12 mouse cellular contexts compared by ENCODE assay signal in the genomic region with DNA sequence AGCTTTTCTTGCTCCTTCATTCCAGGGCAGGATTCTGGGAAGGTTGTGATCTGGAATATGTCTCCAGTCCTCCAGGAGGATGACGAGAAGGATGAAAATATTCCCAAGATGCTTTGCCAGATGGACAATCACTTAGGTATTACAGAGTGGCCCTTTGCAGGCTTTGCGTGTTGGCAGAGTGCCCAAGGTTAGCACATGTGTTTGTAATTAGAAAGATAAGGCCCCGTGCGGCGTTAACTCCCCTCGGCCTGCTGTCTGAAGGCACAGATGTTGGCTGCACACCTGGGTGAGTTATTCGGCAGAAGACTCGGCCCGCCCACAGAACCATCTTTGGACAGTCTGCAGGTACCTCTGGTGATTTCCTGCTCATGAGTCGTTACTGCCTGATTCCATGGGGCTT. TPM values are rescaled to one million over a fixed set of nuclear protein-coding genes. Genes with fewer than 3 reads are reported as not detected.
A peak's percentile ranks its signal among the peaks of the same experiment; 100 is the strongest.
DNase-seq lines count a peak whose midpoint lies in the region; ATAC-seq and TF ChIP-seq lines count a peak whose summit lies in the region.
"Had no signal": no experiment of that assay in that cellular context is flagged by ENCODE, and none has a peak within 500 bp of the region (broad histone marks: within the 10 kb centered on the region; RNA-seq: fewer than 3 reads in every experiment).

No protein-coding gene starts in this region.

- peaks cover 24% of the 10 kb centered on the region; the same call in 1 of the 2 replicates for H3K36me3 ChIP-seq in hindbrain, postnatal 0 days (ENCODE audit: insufficient read depth, low read length)
- peaks cover 45% of the 10 kb centered on the region for H3K36me3 ChIP-seq in hindbrain, embryonic 13.5 days
- peaks cover 75% of the 10 kb centered on the region for H3K36me3 ChIP-seq in G1E (replicated peaks)
- H3K36me3 ChIP-seq in liver, embryonic 16.5 days (ENCODE audit: control insufficient read depth, insufficient read depth), result peaks cover 13% of the 10 kb centered on the region
- peaks cover 75% of the 10 kb centered on the region for H3K36me3 ChIP-seq in forebrain, embryonic 10.5 days (replicated peaks)

- WGBS in hindbrain, postnatal 0 days, result 71% methylated on average over 10 of the region's 10 CpGs
- 76% methylated on average over 10 of the region's 10 CpGs for WGBS in hindbrain, embryonic 13.5 days
- WGBS in liver, embryonic 16.5 days (ENCODE audit: insufficient replicate concordance), result 45% methylated on average over 10 of the region's 10 CpGs
- WGBS in forebrain, embryonic 10.5 days, result 91% methylated on average over 10 of the region's 10 CpGs

- no peak overlapping the region for H3K4me2 ChIP-seq in hindbrain, postnatal 0 days (ENCODE audit: low read depth, low read length)
- no peak overlapping the region for H3K4me2 ChIP-seq in hindbrain, embryonic 13.5 days
- H3K4me2 ChIP-seq in liver, embryonic 16.5 days (ENCODE audit: low read depth, low read length), result no peak overlapping the region
- H3K4me2 ChIP-seq: hindbrain, embryonic 12.5 days; midbrain, embryonic 12.5 days had no signal

- H3K9ac ChIP-seq in hindbrain, postnatal 0 days (replicated peaks; ENCODE audit: low read length), result no peak overlapping the region
- H3K9ac ChIP-seq in hindbrain, embryonic 13.5 days, result no peak overlapping the region
- H3K9ac ChIP-seq in liver, embryonic 16.5 days (ENCODE audit: low read depth, low read length), result no peak overlapping the region
- H3K9ac ChIP-seq: hindbrain, embryonic 12.5 days; midbrain, embryonic 12.5 days had no signal

- no peaks in the 10 kb centered on the region for H3K9me3 ChIP-seq in hindbrain, postnatal 0 days (ENCODE audit: low read length)
- H3K9me3 ChIP-seq in hindbrain, embryonic 13.5 days, result no peaks in the 10 kb centered on the region
- H3K9me3 ChIP-seq in G1E (replicated peaks), result no peaks in the 10 kb centered on the region
- H3K9me3 ChIP-seq in liver, embryonic 16.5 days (replicated peaks; ENCODE audit: control insufficient read depth, low read length), result no peaks in the 10 kb centered on the region
- no peaks in the 10 kb centered on the region for H3K9me3 ChIP-seq in forebrain, embryonic 10.5 days
- H3K9me3 ChIP-seq: hindbrain, embryonic 12.5 days; midbrain, embryonic 12.5 days had no signal

- H3K27ac ChIP-seq in hindbrain, postnatal 0 days, result no peak overlapping the region
- H3K27ac ChIP-seq in hindbrain, embryonic 13.5 days, result no peak overlapping the region
- H3K27ac ChIP-seq in liver, embryonic 16.5 days (ENCODE audit: low read length), result no peak overlapping the region
- H3K27ac ChIP-seq in forebrain, embryonic 10.5 days, result no peak overlapping the region
- H3K27ac ChIP-seq: hindbrain, embryonic 12.5 days; midbrain, embryonic 12.5 days had no signal

- ATAC-seq in hindbrain, postnatal 0 days, result no peak
- ATAC-seq in hindbrain, embryonic 13.5 days (ENCODE audit: low FRiP score), result no peak
- 0 out of 2 replicates have a peak, but pooled peaks have one; percentile 15 for ATAC-seq in G1E (ENCODE audit: extremely low read depth, insufficient number of reproducible peaks, low FRiP score, poor library complexity, severe bottlenecking)
- peak; percentile 90 for ATAC-seq in erythroblast, adult 5-6 weeks (replicated peaks; ENCODE audit: low FRiP score, poor library complexity, severe bottlenecking)
- peak; percentile 72 for ATAC-seq in liver, embryonic 16.5 days (ENCODE audit: low read depth)

- no peak for TF ChIP-seq CTCF in hindbrain, postnatal 0 days (IDR thresholded peaks at IDR 0.05; ENCODE audit: low read depth)
- TF ChIP-seq CTCF in G1E (IDR thresholded peaks at IDR 0.05; ENCODE audit: low read depth, low read length), result no peak

- DNase-seq in hindbrain, postnatal 0 days (ENCODE audit: low spot score), result peak; percentile 3
- no peak for DNase-seq in G1E (ENCODE audit: low spot score)
- DNase-seq in forebrain, embryonic 10.5 days (ENCODE audit: extremely low spot score, low spot score), result no peak
- no peak for DNase-seq in Muller cell, postnatal 12 days (ENCODE audit: inconsistent ontology term)
- no peak for DNase-seq in right cerebral cortex, postnatal 36 days (ENCODE audit: low spot score in 2 of 2)
- DNase-seq: right cerebral cortex, postnatal 4 days had no signal

- no peak overlapping the region for H3K4me3 ChIP-seq in hindbrain, postnatal 0 days (ENCODE audit: low read length)
- no peak overlapping the region for H3K4me3 ChIP-seq in hindbrain, embryonic 13.5 days
- no peak overlapping the region for H3K4me3 ChIP-seq in G1E (ENCODE audit: low read depth, low read length)
- H3K4me3 ChIP-seq in liver, embryonic 16.5 days (ENCODE audit: low read depth, low read length), result no peak overlapping the region
- H3K4me3 ChIP-seq in forebrain, embryonic 10.5 days, result no peak overlapping the region
- H3K4me3 ChIP-seq: erythroblast, embryonic 14.5 days; hindbrain, embryonic 12.5 days; midbrain, embryonic 12.5 days had no signal

- no peaks in the 10 kb centered on the region for H3K4me1 ChIP-seq in hindbrain, postnatal 0 days (ENCODE audit: insufficient read depth, low read length)
- 0 out of 2 replicates have a peak, but pooled peaks cover 3% of the 10 kb centered on the region for H3K4me1 ChIP-seq in hindbrain, embryonic 13.5 days (replicated peaks)
- H3K4me1 ChIP-seq in G1E (ENCODE audit: insufficient read depth, low read depth, low read length), result peaks cover 50% of the 10 kb centered on the region
- H3K4me1 ChIP-seq in liver, embryonic 16.5 days (ENCODE audit: control insufficient read depth, low read depth, low read length), result peaks cover 7% of the 10 kb centered on the region
- H3K4me1 ChIP-seq in forebrain, embryonic 10.5 days, result no peaks in the 10 kb centered on the region
- H3K4me1 ChIP-seq: hindbrain, embryonic 12.5 days; midbrain, embryonic 12.5 days had no signal

- no peaks in the 10 kb centered on the region for H3K27me3 ChIP-seq in hindbrain, postnatal 0 days (ENCODE audit: insufficient read depth, low read length)
- H3K27me3 ChIP-seq in hindbrain, embryonic 13.5 days, result no peaks in the 10 kb centered on the region
- no peaks in the 10 kb centered on the region for H3K27me3 ChIP-seq in G1E (ENCODE audit: insufficient read depth, low read length)
- H3K27me3 ChIP-seq in liver, embryonic 16.5 days (ENCODE audit: control insufficient read depth, insufficient read depth, low read depth, low read length), result no peaks in the 10 kb centered on the region
- no peaks in the 10 kb centered on the region for H3K27me3 ChIP-seq in forebrain, embryonic 10.5 days (ENCODE audit: poor library complexity, severe bottlenecking)
- H3K27me3 ChIP-seq: hindbrain, embryonic 12.5 days; midbrain, embryonic 12.5 days had no signal

RNA-seq across cellular contexts. Expression of a gene that starts 19.6 kb away (rescaled TPM):
- 56.7 and 88.6 TPM in 2 replicates for total RNA-seq in hindbrain, postnatal 0 days (2014; rRNA removed)
- polyA plus RNA-seq in hindbrain, postnatal 0 days (2015; fragmentation: Nextera tagmentation; extraction: Ambion mirVana), result 17.9 and 18.6 TPM in 2 replicates
- polyA plus RNA-seq in hindbrain, embryonic 13.5 days (2015; fragmentation: Nextera tagmentation; extraction: Ambion mirVana), result 19.8 and 21.3 TPM in 2 replicates
- 55.4 and 63.8 TPM in 2 replicates for total RNA-seq in G1E (2014; fragmentation: Nextera tagmentation)
- 42.5 and 46.2 TPM in 2 replicates for total RNA-seq in G1E (2017)
- 34.7 and 53.0 TPM in 2 replicates for polyA plus RNA-seq in G1E (2012)
- total RNA-seq in erythroblast, adult 5-6 weeks (2015; ENCODE audit: low replicate concordance), result 19.2 and 20.4 TPM in 2 replicates
- total RNA-seq in erythroblast, adult 5-6 weeks (2017; ENCODE audit: low replicate concordance), result 13.9 and 24.5 TPM in 2 replicates
- polyA plus RNA-seq in liver, embryonic 16.5 days (2015; fragmentation: Nextera tagmentation; extraction: Ambion mirVana), result 2.2 and 3.0 TPM in 2 replicates
- polyA plus RNA-seq in forebrain, embryonic 10.5 days (2016; fragmentation: Nextera tagmentation; extraction: Ambion mirVana), result 20.5 and 25.8 TPM in 2 replicates

RNA-seq across cellular contexts. Expression of a gene that starts 19.8 kb away (rescaled TPM):
- 13.8 and 21.9 TPM in 2 replicates for total RNA-seq in hindbrain, postnatal 0 days (2014; rRNA removed)
- polyA plus RNA-seq in hindbrain, postnatal 0 days (2015; fragmentation: Nextera tagmentation; extraction: Ambion mirVana), result 83.9 and 85.8 TPM in 2 replicates
- polyA plus RNA-seq in hindbrain, embryonic 13.5 days (2015; fragmentation: Nextera tagmentation; extraction: Ambion mirVana), result 67.4 and 80.2 TPM in 2 replicates
- total RNA-seq in G1E (2014; fragmentation: Nextera tagmentation), result 72.1 and 76.6 TPM in 2 replicates
- total RNA-seq in G1E (2017), result 125 and 132 TPM in 2 replicates
- polyA plus RNA-seq in G1E (2012), result 14.9 and 18.7 TPM in 2 replicates
- 5.4 and 39.7 TPM in 2 replicates for total RNA-seq in erythroblast, adult 5-6 weeks (2015; ENCODE audit: low replicate concordance)
- total RNA-seq in erythroblast, adult 5-6 weeks (2017; ENCODE audit: low replicate concordance), result 25.6 and 26.8 TPM in 2 replicates
- polyA plus RNA-seq in liver, embryonic 16.5 days (2015; fragmentation: Nextera tagmentation; extraction: Ambion mirVana), result 46.4 and 51.8 TPM in 2 replicates
- 137 and 140 TPM in 2 replicates for polyA plus RNA-seq in forebrain, embryonic 10.5 days (2016; fragmentation: Nextera tagmentation; extraction: Ambion mirVana)

Comparison
In these comparisons a context has a peak if more than half of its experiments do, and no peak if none do; other contexts are left out.
1. ATAC-seq: peak in G1E (single experiment), erythroblast, adult 5-6 weeks (single experiment) and liver, embryonic 16.5 days (single experiment); none in hindbrain, postnatal 0 days (single experiment) and hindbrain, embryonic 13.5 days (single experiment).